Mouse (Mus musculus) hindbrain, postnatal 0 days (tissue): Measurements from ENCODE around the gene Gm26920. TPM values are rescaled to one million over a fixed set of nuclear protein-coding genes. Genes with fewer than 3 reads are reported as not detected.

ENCODE experiments used
- ATAC-seq: fragments of 200-750 bp; cut with Nextera tagmentation; 2 replicates; pipeline ENCODE4 v1.8.0; 2017; ENCODE audit warnings: mild to moderate bottlenecking, moderate TSS enrichment, moderate library complexity
- DNase-seq: peaks from one replicate; pipeline ENCODE4 v3.0.0-alpha.2; 2015; ENCODE audit warnings: low spot score
- H3K27ac ChIP-seq: fragments of 300-500 bp; sonication (generic); 2 replicates; pipeline ENCODE4 v1.5.1; 2014; ENCODE audit warnings: mild to moderate bottlenecking
- H3K27me3 ChIP-seq: fragments of 300-500 bp; sonication (generic); 2 replicates; pipeline ENCODE4 v1.6.1; 2014; ENCODE audit warnings: low read length, mixed read lengths; ENCODE audit not compliant: insufficient read depth
- H3K36me3 ChIP-seq: fragments of 300-500 bp; sonication (generic); 2 replicates; pipeline ENCODE4 v1.6.1; 2014; ENCODE audit warnings: low read length, mixed read lengths; ENCODE audit not compliant: insufficient read depth
- H3K4me1 ChIP-seq: fragments of 300-500 bp; sonication (generic); 2 replicates; pipeline ENCODE4 v1.6.1; 2014; ENCODE audit warnings: antibody characterized with exemption, low read length, mixed read lengths; ENCODE audit not compliant: insufficient read depth
- H3K4me2 ChIP-seq: fragments of 300-500 bp; sonication (generic); 2 replicates; pipeline ENCODE4 v1.6.1; 2014; ENCODE audit warnings: low read depth, mild to moderate bottlenecking, low read length, moderate library complexity, mixed read lengths
- H3K4me3 ChIP-seq: fragments of 300-500 bp; sonication (generic); 2 replicates; pipeline ENCODE4 v1.5.1; 2014; ENCODE audit warnings: low read length
- H3K9ac ChIP-seq: fragments of 300-500 bp; sonication (generic); replicated peaks from 2 replicates; pipeline ENCODE4 v1.6.1; 2014; ENCODE audit warnings: mild to moderate bottlenecking, low read length, moderate library complexity, mixed read lengths
- H3K9me3 ChIP-seq: fragments of 300-500 bp; sonication (generic); 2 replicates; pipeline ENCODE4 v1.6.1; 2016; ENCODE audit warnings: low read length, mixed read lengths
- CTCF ChIP-seq: IDR thresholded peaks from 2 replicates; pipeline ENCODE4 v1.5.1; 2016; ENCODE audit warnings: antibody characterized with exemption, control low read depth, low read depth
- WGBS: fragments of 180-500 bp; shearing (Covaris S2); extraction: QIAGEN DNeasy Blood & Tissue Kit; methylation state at CpG from one replicate; pipeline ENCODE4 v1.1.7; 2014; 5-methylcytosine and 5-hydroxymethylcytosine counted together
- polyA plus RNA-seq: library from polyadenylated mRNA; unstranded; fragments of >200 nt; fragmentation: Nextera tagmentation; extraction: Ambion mirVana; gene quantifications from 2 replicates; pipeline ENCODE4 v1.2.1, GENCODE M21; 2015
- total RNA-seq: library from RNA; depleted of rRNA; stranded (reverse); fragments of >200 nt; gene quantifications from 2 replicates; pipeline ENCODE4 v1.2.3, GENCODE M21; 2014

Gm26920 gene
- total and polyA plus RNA-seq, 2 experiments from 2014 or later: 1.6 TPM; not detected in 1

- no peaks in the 10 kb centered on the region for H3K27me3 ChIP-seq
- no peak for ATAC-seq
These were observed 868 bp upstream of the Gm26920 start for GRCm38 (mm10) chr7:30090970-30091585.

GRCm38 (mm10) chr7:30089405-30089804, 805 bp downstream of the Gm26920 start:
- Histone ChIP-seq H3K27me3 (no peaks in the 10 kb centered on the region), H3K4me1 (peaks cover 9% of the 10 kb centered on the region; the same call in 1 of the 2 replicates), H3K9ac (peak overlapping the region; percentile 61), H3K4me2 (peak overlapping the region; percentile 81), H3K9me3 (no peaks in the 10 kb centered on the region), H3K27ac (peak overlapping the region; percentile 79; the same call in 1 of the 2 replicates), H3K4me3 (peak overlapping the region; percentile 66), H3K36me3 (peaks cover 6% of the 10 kb centered on the region)
- no peak for TF ChIP-seq CTCF
- ATAC-seq: no peak
- DNase-seq: no peak
- WGBS: 14% methylated on average over 6 of the region's 6 CpGs

More at GRCm38 (mm10) chr7:30090970-30091585, 868 bp upstream of the Gm26920 start:
- TF ChIP-seq CTCF: peak; percentile 66
- no peaks in the 10 kb centered on the region; the same call in 1 of the 2 replicates for H3K36me3 ChIP-seq
- 7% methylated on average over 9 of the region's 9 CpGs for WGBS
- peak overlapping the region; percentile 81 for H3K4me2 ChIP-seq
- peak; percentile 76 for DNase-seq
- peak overlapping the region; percentile 66 for H3K4me3 ChIP-seq
- peaks cover 9% of the 10 kb centered on the region; the same call in 1 of the 2 replicates for H3K4me1 ChIP-seq
- H3K9me3 ChIP-seq: no peaks in the 10 kb centered on the region
- H3K27ac ChIP-seq: peak overlapping the region; percentile 79
- peak overlapping the region; percentile 61 for H3K9ac ChIP-seq

- no peak overlapping the region for H3K27ac ChIP-seq
- no peak overlapping the region for H3K4me3 ChIP-seq
- H3K4me1 ChIP-seq: peaks cover 5% of the 10 kb centered on the region; the same call in 1 of the 2 replicates
- no peak for ATAC-seq
- WGBS: 88% methylated on average over 9 of the region's 9 CpGs
- no peak for TF ChIP-seq CTCF
- no peak overlapping the region for H3K9ac ChIP-seq
- H3K27me3 ChIP-seq: no peaks in the 10 kb centered on the region
- H3K9me3 ChIP-seq: no peaks in the 10 kb centered on the region
- no peak for DNase-seq
- no peak overlapping the region for H3K4me2 ChIP-seq
- H3K36me3 ChIP-seq: peaks cover 6% of the 10 kb centered on the region
These were observed 3.7 kb downstream of the Gm26920 start for GRCm38 (mm10) chr7:30086524-30086923.

GRCm38 (mm10) chr7:30072146-30073028, 17.8 kb downstream of the Gm26920 start, which contains the start of gene Zfp82:
Zfp82 (minus strand) TSS chr7:30072900.
- Histone ChIP-seq H3K27ac (peak within 1 kb of the TSS; percentile 79; the same call in 1 of the 2 replicates), H3K36me3 (0 out of 2 replicates have a peak, but pooled peaks cover 3% of the 10 kb centered on the region), H3K4me2 (peak within 1 kb of the TSS; percentile 98), H3K9ac (peak within 1 kb of the TSS; percentile 64), H3K27me3 (no peaks in the 10 kb centered on the region), H3K4me3 (peak within 1 kb of the TSS; percentile 86), H3K9me3 (no peaks in the 10 kb centered on the region), H3K4me1 (peaks cover 3% of the 10 kb centered on the region; the same call in 1 of the 2 replicates)
- peak; percentile 91 for ATAC-seq
- peak; percentile 93 for DNase-seq
- TF ChIP-seq CTCF: no peak
- WGBS: under 1% methylated on average over 48 of the region's 50 CpGs

- Histone ChIP-seq H3K4me3 (no peak overlapping the region), H3K36me3 (peaks cover 19% of the 10 kb centered on the region; the same call in 1 of the 2 replicates), H3K9me3 (no peaks in the 10 kb centered on the region), H3K4me1 (no peaks in the 10 kb centered on the region), H3K27me3 (no peaks in the 10 kb centered on the region), H3K9ac (no peak overlapping the region), H3K27ac (no peak overlapping the region), H3K4me2 (no peak overlapping the region)
- TF ChIP-seq CTCF: peak; percentile 51
- 82% methylated on average over 5 of the region's 5 CpGs for WGBS
- 0 out of 2 replicates have a peak, but pooled peaks have one; percentile 21 for ATAC-seq
- no peak for DNase-seq
These were observed 25.6 kb downstream of the Gm26920 start for GRCm38 (mm10) chr7:30064622-30065021.

- Histone ChIP-seq H3K4me3 (no peak overlapping the region), H3K27ac (no peak overlapping the region), H3K4me2 (no peak overlapping the region), H3K4me1 (no peaks in the 10 kb centered on the region), H3K36me3 (peaks cover 21% of the 10 kb centered on the region; the same call in 1 of the 2 replicates), H3K9me3 (no peaks in the 10 kb centered on the region), H3K27me3 (no peaks in the 10 kb centered on the region), H3K9ac (no peak overlapping the region)
- TF ChIP-seq CTCF: peak; percentile 60
- no peak for ATAC-seq
- peak; percentile 18 for DNase-seq
- WGBS: 88% methylated on average over 5 of the region's 5 CpGs
These were observed 27.7 kb downstream of the Gm26920 start for GRCm38 (mm10) chr7:30062478-30062877.
